Mouse (Mus musculus) midbrain, embryonic 14.5 days (tissue): ENCODE data around the gene Panx3. TPM values are rescaled to one million over a fixed set of nuclear protein-coding genes. Genes with fewer than 3 reads are reported as not detected.
A peak's percentile ranks its signal among the peaks of the same experiment; 100 is the strongest.

Experiments used
- ATAC-seq: fragments of 200-750 bp; cut with Nextera tagmentation; 2 replicates; pipeline ENCODE4 v1.8.0; 2017; ENCODE audit warnings: moderate number of reproducible peaks, moderate library complexity; ENCODE audit not compliant: low FRiP score, low TSS enrichment
- DNase-seq: peaks from one replicate; pipeline ENCODE4 v3.0.0-alpha.2; 2015
- H3K27ac ChIP-seq: fragments of 300-500 bp; sonication (generic); replicated peaks from 2 replicates; pipeline ENCODE4 v1.5.1; 2014; ENCODE audit warnings: mild to moderate bottlenecking, low read depth, low read length, moderate library complexity
- H3K27me3 ChIP-seq: fragments of 300-500 bp; sonication (generic); 2 replicates; pipeline ENCODE4 v1.6.1; 2014; ENCODE audit warnings: low read length, control low read depth, mixed read lengths; ENCODE audit not compliant: control insufficient read depth, insufficient read depth
- H3K36me3 ChIP-seq: fragments of 300-500 bp; sonication (generic); 2 replicates; pipeline ENCODE4 v1.6.1; 2014; ENCODE audit warnings: low read length, control low read depth; ENCODE audit not compliant: control insufficient read depth, insufficient read depth
- H3K4me1 ChIP-seq: fragments of 300-500 bp; sonication (generic); 2 replicates; pipeline ENCODE4 v1.6.1; 2014; ENCODE audit warnings: mild to moderate bottlenecking, antibody characterized with exemption, low read length, control low read depth; ENCODE audit not compliant: control insufficient read depth, insufficient read depth
- H3K4me2 ChIP-seq: fragments of 300-500 bp; sonication (generic); 2 replicates; pipeline ENCODE4 v1.6.1; 2014; ENCODE audit warnings: mild to moderate bottlenecking, low read length, moderate library complexity
- H3K4me3 ChIP-seq: fragments of 300-500 bp; sonication (generic); replicated peaks from 2 replicates; pipeline ENCODE4 v1.5.1; 2014; ENCODE audit warnings: low read depth, low read length
- H3K9ac ChIP-seq: fragments of 300-500 bp; sonication (generic); replicated peaks from 2 replicates; pipeline ENCODE4 v1.6.1; 2014; ENCODE audit warnings: mild to moderate bottlenecking, low read length, moderate library complexity
- H3K9me3 ChIP-seq: fragments of 300-500 bp; sonication (generic); 2 replicates; pipeline ENCODE4 v1.6.1; 2016; ENCODE audit warnings: low read length, control low read depth, mixed read lengths; ENCODE audit not compliant: control insufficient read depth
- WGBS: fragments of 180-500 bp; shearing (Covaris S2); extraction: QIAGEN DNeasy Blood & Tissue Kit; methylation state at CpG from one replicate; pipeline ENCODE4 v1.1.7; 2014; 5-methylcytosine and 5-hydroxymethylcytosine counted together
- polyA plus RNA-seq: library from polyadenylated mRNA; unstranded; fragments of >200 nt; fragmentation: Nextera tagmentation; extraction: Ambion mirVana; gene quantifications from 2 replicates; pipeline ENCODE4 v1.2.1, GENCODE M21; 2014

Panx3 gene
- polyA plus RNA-seq, 1 experiment from 2014 or later, result not detected

- Histone ChIP-seq H3K27me3 (no peaks in the 10 kb centered on the region), H3K36me3 (no peaks in the 10 kb centered on the region), H3K4me2 (no peak overlapping the region), H3K27ac (no peak overlapping the region), H3K4me1 (no peaks in the 10 kb centered on the region), H3K4me3 (no peak overlapping the region), H3K9me3 (no peaks in the 10 kb centered on the region), H3K9ac (no peak overlapping the region)
- no peak for ATAC-seq
- 84% methylated on average over 7 of the region's 7 CpGs for WGBS
- DNase-seq, result no peak
Measured at GRCm38 (mm10) chr9:37666045-37666444, 3.0 kb downstream of the Panx3 start.

GRCm38 (mm10) chr9:37664604-37665003 is 4.4 kb downstream of the Panx3 start:
- Histone ChIP-seq H3K9ac (no peak overlapping the region), H3K4me2 (no peak overlapping the region), H3K4me1 (no peaks in the 10 kb centered on the region), H3K27me3 (no peaks in the 10 kb centered on the region), H3K9me3 (no peaks in the 10 kb centered on the region), H3K36me3 (no peaks in the 10 kb centered on the region), H3K4me3 (no peak overlapping the region), H3K27ac (no peak overlapping the region)
- WGBS, result 83% methylated on average over 2 of the region's 2 CpGs
- ATAC-seq (no peak), DNase-seq (no peak)

- Histone ChIP-seq H3K36me3 (no peaks in the 10 kb centered on the region), H3K27me3 (no peaks in the 10 kb centered on the region), H3K9me3 (no peaks in the 10 kb centered on the region), H3K4me3 (no peak overlapping the region), H3K4me1 (no peaks in the 10 kb centered on the region), H3K27ac (no peak overlapping the region), H3K9ac (no peak overlapping the region), H3K4me2 (no peak overlapping the region)
- ATAC-seq, result no peak
- DNase-seq, result no peak
- WGBS, result 76% methylated on average over 1 of the region's 1 CpGs
Measured at GRCm38 (mm10) chr9:37663210-37663609, 5.8 kb downstream of the Panx3 start.

GRCm38 (mm10) chr9:37659413-37659812 is 9.6 kb downstream of the Panx3 start:
- no peaks in the 10 kb centered on the region for H3K9me3 ChIP-seq
- no peaks in the 10 kb centered on the region for H3K27me3 ChIP-seq
- H3K9ac ChIP-seq, result no peak overlapping the region
- no peak for DNase-seq
- no peak overlapping the region for H3K27ac ChIP-seq
- WGBS, result 89% methylated on average over 6 of the region's 6 CpGs
- no peak overlapping the region for H3K4me2 ChIP-seq
- no peak for ATAC-seq
- H3K36me3 ChIP-seq, result peaks cover 4% of the 10 kb centered on the region; the same call in 1 of the 2 replicates
- no peak overlapping the region for H3K4me3 ChIP-seq
- H3K4me1 ChIP-seq, result peaks cover 12% of the 10 kb centered on the region

- H3K4me1 ChIP-seq, result peaks cover 12% of the 10 kb centered on the region
- H3K4me3 ChIP-seq, result peak within 1 kb of the TSS; percentile 93
- peak; percentile 89 for DNase-seq
- H3K27ac ChIP-seq, result peak within 1 kb of the TSS; percentile 77
- under 1% methylated on average over 36 of the region's 36 CpGs for WGBS
- H3K27me3 ChIP-seq, result no peaks in the 10 kb centered on the region
- peak; percentile 85 for ATAC-seq
- H3K36me3 ChIP-seq, result peaks cover 26% of the 10 kb centered on the region
- H3K9ac ChIP-seq, result peak within 1 kb of the TSS; percentile 81
- H3K4me2 ChIP-seq, result peak within 1 kb of the TSS; percentile 90
- H3K9me3 ChIP-seq, result no peaks in the 10 kb centered on the region
Measured at GRCm38 (mm10) chr9:37656931-37657481, 12.0 kb downstream of the Panx3 start, which contains the start of gene Tbrg1. TSS of gene Tbrg1 (minus strand) at chr9:37657312.

GRCm38 (mm10) chr9:37656439-37656881 is 12.6 kb downstream of the Panx3 start:
- Histone ChIP-seq H3K4me3 (peak overlapping the region; percentile 93), H3K27me3 (no peaks in the 10 kb centered on the region), H3K4me2 (peak overlapping the region; percentile 90), H3K27ac (peak overlapping the region; percentile 77; the same call in 1 of the 2 replicates), H3K9me3 (no peaks in the 10 kb centered on the region), H3K4me1 (peaks cover 12% of the 10 kb centered on the region), H3K9ac (peak overlapping the region; percentile 81), H3K36me3 (peaks cover 28% of the 10 kb centered on the region)
- WGBS, result 3% methylated on average over 10 of the region's 10 CpGs
- ATAC-seq (peak; percentile 16; the same call in 1 of the 2 replicates), DNase-seq (no peak)

- Histone ChIP-seq H3K36me3 (peaks cover 33% of the 10 kb centered on the region), H3K27me3 (no peaks in the 10 kb centered on the region), H3K4me1 (peaks cover 12% of the 10 kb centered on the region), H3K9me3 (no peaks in the 10 kb centered on the region), H3K4me2 (peak overlapping the region; percentile 90), H3K27ac (no peak overlapping the region), H3K9ac (no peak overlapping the region), H3K4me3 (peak overlapping the region; percentile 93)
- 74% methylated on average over 8 of the region's 8 CpGs for WGBS
- no peak for DNase-seq
- ATAC-seq, result no peak
Measured at GRCm38 (mm10) chr9:37655961-37656360, 13.1 kb downstream of the Panx3 start.

- H3K36me3 ChIP-seq, result peaks cover 54% of the 10 kb centered on the region
Measured at GRCm38 (mm10) chr9:37653836-37654235, 15.2 kb downstream of the Panx3 start.

GRCm38 (mm10) chr9:37650639-37651038 is 18.4 kb downstream of the Panx3 start:
- no peak for DNase-seq
- ATAC-seq, result no peak
- Histone ChIP-seq H3K36me3 (peaks cover 78% of the 10 kb centered on the region), H3K27me3 (no peaks in the 10 kb centered on the region), H3K4me2 (no peak overlapping the region), H3K9ac (no peak overlapping the region), H3K4me1 (no peaks in the 10 kb centered on the region), H3K27ac (no peak overlapping the region), H3K9me3 (no peaks in the 10 kb centered on the region), H3K4me3 (no peak overlapping the region)
- WGBS, result 92% methylated on average over 5 of the region's 5 CpGs

More at GRCm38 (mm10) chr9:37653836-37654235, 15.2 kb downstream of the Panx3 start:
- no peak for ATAC-seq
- Histone ChIP-seq H3K4me1 (peaks cover 12% of the 10 kb centered on the region), H3K4me3 (no peak overlapping the region), H3K27me3 (no peaks in the 10 kb centered on the region), H3K4me2 (no peak overlapping the region), H3K9ac (no peak overlapping the region), H3K27ac (no peak overlapping the region), H3K9me3 (no peaks in the 10 kb centered on the region)
- WGBS, result 88% methylated on average over 5 of the region's 5 CpGs
- DNase-seq, result no peak
